Mouse (Mus musculus) midbrain, embryonic 11.5 days (tissue): ENCODE results near the gene Whamm. TPM values are rescaled to one million over a fixed set of nuclear protein-coding genes. Genes with fewer than 3 reads are reported as not detected.

Experiments
- ATAC-seq: fragments of 200-750 bp; cut with Nextera tagmentation; 2 replicates; pipeline ENCODE4 v1.8.0; 2017; ENCODE audit warnings: moderate TSS enrichment, moderate library complexity; ENCODE audit not compliant: low FRiP score
- DNase-seq: peaks from one replicate; pipeline ENCODE4 v3.0.0; 2015; ENCODE audit warnings: low spot score; ENCODE audit errors: missing footprints
- H3K27ac ChIP-seq: fragments of 300-500 bp; sonication (generic); 2 replicates; pipeline ENCODE4 v1.5.1; 2014; ENCODE audit warnings: low read depth, low read length
- H3K27me3 ChIP-seq: fragments of 300-500 bp; sonication (generic); 2 replicates; pipeline ENCODE4 v1.6.1; 2014; ENCODE audit warnings: mild to moderate bottlenecking, low read length, moderate library complexity, mixed read lengths; ENCODE audit not compliant: control insufficient read depth, insufficient read depth
- H3K36me3 ChIP-seq: fragments of 300-500 bp; sonication (generic); 2 replicates; pipeline ENCODE4 v1.6.1; 2014; ENCODE audit warnings: mild to moderate bottlenecking, low read length, moderate library complexity, mixed read lengths; ENCODE audit not compliant: control insufficient read depth, insufficient read depth
- H3K4me1 ChIP-seq: fragments of 300-500 bp; sonication (generic); 2 replicates; pipeline ENCODE4 v1.6.1; 2014; ENCODE audit warnings: low read length; ENCODE audit not compliant: control insufficient read depth, insufficient read depth
- H3K4me2 ChIP-seq: fragments of 300-500 bp; sonication (generic); 2 replicates; pipeline ENCODE4 v1.6.1; 2014; ENCODE audit warnings: mild to moderate bottlenecking, moderate library complexity
- H3K4me3 ChIP-seq: fragments of 300-500 bp; sonication (generic); 2 replicates; pipeline ENCODE4 v1.5.1; 2014; ENCODE audit warnings: low read depth, low read length
- H3K9ac ChIP-seq: fragments of 300-500 bp; sonication (generic); 2 replicates; pipeline ENCODE4 v1.6.1; 2014; ENCODE audit warnings: low read length
- H3K9me3 ChIP-seq: fragments of 300-500 bp; sonication (generic); 2 replicates; pipeline ENCODE4 v1.6.1; 2016; ENCODE audit warnings: low read length; ENCODE audit not compliant: control insufficient read depth
- WGBS: fragments of 180-500 bp; shearing (Covaris S2); extraction: QIAGEN DNeasy Blood & Tissue Kit; methylation state at CpG from one replicate; pipeline ENCODE4 v1.1.7; 2014; 5-methylcytosine and 5-hydroxymethylcytosine counted together
- polyA plus RNA-seq: library from polyadenylated mRNA; unstranded; fragments of >200 nt; fragmentation: Nextera tagmentation; extraction: Ambion mirVana; gene quantifications from 2 replicates; pipeline ENCODE4 v1.2.1, GENCODE M21; 2014

The Whamm gene
- polyA plus RNA-seq, 1 experiment from 2014 or later = 5.7 TPM

DNA sequence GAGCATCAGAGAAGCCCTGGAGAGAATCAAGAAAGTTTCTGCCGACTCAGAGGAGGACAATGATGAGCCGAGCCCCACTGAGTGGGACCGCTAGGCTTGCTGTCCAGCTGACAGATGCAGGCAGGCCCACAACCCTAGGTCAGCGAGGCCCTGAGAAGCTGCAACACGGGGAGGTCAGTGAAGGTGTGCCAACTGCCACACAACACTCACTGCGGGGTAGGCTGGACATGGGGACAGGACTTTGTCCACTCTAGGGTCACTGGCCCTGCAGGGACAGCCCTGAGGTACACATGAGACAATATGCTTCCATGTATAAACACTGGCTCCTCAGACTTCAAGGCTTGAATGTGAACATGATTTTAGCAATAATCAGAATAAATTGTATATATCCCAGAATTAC lies 25.0 kb downstream of the Whamm start:
- DNase-seq = no peak
- peaks cover 5% of the 10 kb centered on the region; the same call in 1 of the 2 replicates for H3K36me3 ChIP-seq
- H3K9me3 ChIP-seq = no peaks in the 10 kb centered on the region

DNA sequence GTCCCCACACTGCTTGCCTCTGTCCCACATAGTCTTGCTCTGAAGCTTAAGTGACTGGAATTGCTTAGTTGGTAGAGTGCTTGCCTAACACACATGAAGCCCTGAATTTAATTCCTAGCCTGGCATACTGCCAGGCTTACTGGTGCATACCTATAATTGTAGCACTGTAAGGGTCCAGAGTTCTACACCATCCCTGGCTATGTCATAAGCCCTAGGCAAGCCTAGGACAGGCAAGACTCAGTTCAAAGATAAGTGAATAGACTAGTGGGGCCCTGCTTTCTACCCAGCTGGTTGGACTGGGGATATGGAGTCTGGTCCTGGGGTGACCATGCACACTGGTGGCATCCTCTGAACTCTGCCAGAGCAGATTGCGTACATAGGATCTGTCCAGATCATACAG lies 26.6 kb downstream of the Whamm start:
- no peaks in the 10 kb centered on the region for H3K4me1 ChIP-seq
- no peak overlapping the region for H3K4me3 ChIP-seq
- H3K4me2 ChIP-seq = no peak overlapping the region
- WGBS = 100% methylated on average over 1 of the region's 1 CpGs
- no peaks in the 10 kb centered on the region for H3K9me3 ChIP-seq
- no peaks in the 10 kb centered on the region for H3K27me3 ChIP-seq
- ATAC-seq (no peak), DNase-seq (no peak)
- H3K9ac ChIP-seq = no peak overlapping the region
- H3K36me3 ChIP-seq = peaks cover 5% of the 10 kb centered on the region; the same call in 1 of the 2 replicates
- no peak overlapping the region for H3K27ac ChIP-seq

More for the DNA sequence above, 25.0 kb downstream of the Whamm start:
- H3K4me3 ChIP-seq = no peak overlapping the region
- H3K27me3 ChIP-seq = no peaks in the 10 kb centered on the region
- 84% methylated on average over 6 of the region's 6 CpGs for WGBS
- H3K27ac ChIP-seq = no peak overlapping the region
- no peak for ATAC-seq
- H3K4me2 ChIP-seq = no peak overlapping the region
- no peak overlapping the region for H3K9ac ChIP-seq
- no peaks in the 10 kb centered on the region for H3K4me1 ChIP-seq

DNA sequence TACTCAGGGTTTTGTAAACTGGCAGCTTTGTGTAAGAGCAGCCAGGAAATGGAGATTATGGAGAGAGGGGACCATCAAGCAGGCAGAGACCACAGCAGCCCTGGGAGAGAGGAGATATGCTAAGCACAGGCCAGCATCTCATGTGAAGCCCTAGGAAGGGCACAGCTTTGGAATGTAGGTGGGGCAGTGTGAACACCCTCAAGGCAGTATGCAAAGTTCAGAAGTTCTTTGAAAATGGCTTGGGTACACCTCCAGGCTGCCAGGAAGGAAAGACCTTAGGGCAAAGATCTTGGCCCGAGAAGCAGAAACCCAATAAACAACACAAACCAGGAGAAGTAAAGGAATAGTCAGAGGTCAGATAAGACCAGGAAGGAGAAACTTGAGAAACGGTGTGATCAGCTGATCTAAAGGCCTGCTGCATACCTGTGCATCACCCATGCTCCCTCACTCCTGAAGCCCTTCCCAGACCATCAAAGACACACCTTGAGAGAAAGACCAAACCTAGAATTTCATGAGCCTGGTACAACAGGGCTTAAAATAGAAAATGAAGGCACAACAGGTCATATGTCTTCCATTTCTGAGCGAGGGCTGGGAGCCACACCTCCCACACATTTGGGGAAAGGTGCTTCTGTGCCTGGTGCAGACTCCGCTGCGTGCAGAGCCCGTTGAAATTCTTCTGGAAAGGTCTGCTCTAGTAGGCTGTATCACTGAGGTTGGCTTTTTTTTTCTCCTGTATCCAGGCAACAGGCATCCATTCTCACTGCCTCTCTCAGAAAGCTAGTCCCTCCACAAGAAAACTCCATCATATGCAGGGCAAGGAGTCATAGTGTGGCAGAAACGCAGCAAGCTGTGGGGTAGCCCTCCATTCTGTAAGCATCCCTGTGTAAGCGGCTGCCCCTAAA lies 28.6 kb downstream of the Whamm start:
- no peak overlapping the region for H3K9ac ChIP-seq
- no peak for ATAC-seq
- H3K4me1 ChIP-seq = no peaks in the 10 kb centered on the region
- H3K9me3 ChIP-seq = no peaks in the 10 kb centered on the region
- H3K27ac ChIP-seq = no peak overlapping the region
- 79% methylated on average over 8 of the region's 8 CpGs for WGBS
- H3K4me3 ChIP-seq = no peak overlapping the region
- no peak overlapping the region for H3K4me2 ChIP-seq
- H3K27me3 ChIP-seq = no peaks in the 10 kb centered on the region
- peak; percentile 21 for DNase-seq
- H3K36me3 ChIP-seq = peaks cover 5% of the 10 kb centered on the region; the same call in 1 of the 2 replicates

DNA sequence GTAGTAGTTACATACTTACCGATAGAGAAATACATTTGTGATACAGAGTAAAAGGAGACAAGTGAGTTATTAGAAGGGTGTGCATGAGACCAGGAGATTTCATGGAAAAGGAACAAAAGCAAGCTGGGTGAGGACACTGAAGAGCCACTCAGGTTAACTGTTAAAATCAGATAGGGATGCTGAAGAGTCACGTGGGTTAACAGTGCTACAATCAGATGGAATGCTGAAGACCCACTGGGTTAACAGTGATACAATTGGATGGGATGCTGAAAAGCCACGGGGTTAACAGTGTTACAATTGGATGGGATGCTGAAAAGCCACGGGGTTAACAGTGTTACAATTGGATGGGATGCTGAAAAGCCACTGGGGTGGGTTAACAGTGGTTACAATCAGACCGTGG lies 33.9 kb downstream of the Whamm start:
- Histone ChIP-seq H3K9me3 (no peaks in the 10 kb centered on the region), H3K4me1 (no peaks in the 10 kb centered on the region), H3K36me3 (no peaks in the 10 kb centered on the region), H3K9ac (no peak overlapping the region), H3K4me2 (no peak overlapping the region), H3K27ac (no peak overlapping the region), H3K4me3 (no peak overlapping the region), H3K27me3 (no peaks in the 10 kb centered on the region)
- DNase-seq (peak; percentile 61), ATAC-seq (no peak)
- 81% methylated on average over 5 of the region's 5 CpGs for WGBS

DNA sequence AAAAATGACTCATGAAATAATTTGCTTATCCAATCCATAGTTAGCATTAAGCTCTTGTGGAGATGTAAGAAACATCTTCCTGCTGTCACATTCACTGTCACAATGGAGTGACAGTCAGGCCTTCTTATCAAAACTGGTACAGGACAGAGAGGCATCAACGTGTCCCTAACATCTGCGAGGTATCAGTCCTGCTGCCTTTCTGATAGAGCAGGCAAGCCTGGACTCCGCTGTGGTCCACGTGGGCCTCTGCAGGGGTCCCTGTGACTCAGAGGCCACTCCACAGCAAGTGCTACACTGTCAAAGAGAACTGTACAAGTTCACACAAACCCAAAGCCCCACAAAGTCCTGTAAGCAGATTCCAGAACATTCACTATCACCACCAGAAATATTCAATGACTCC lies 34.4 kb downstream of the Whamm start:
- Histone ChIP-seq H3K4me2 (no peak overlapping the region), H3K4me3 (no peak overlapping the region), H3K9ac (no peak overlapping the region), H3K36me3 (no peaks in the 10 kb centered on the region), H3K27me3 (no peaks in the 10 kb centered on the region), H3K4me1 (no peaks in the 10 kb centered on the region), H3K9me3 (no peaks in the 10 kb centered on the region), H3K27ac (no peak overlapping the region)
- 79% methylated on average over 4 of the region's 4 CpGs for WGBS
- DNase-seq (peak; percentile 26), ATAC-seq (no peak)

DNA sequence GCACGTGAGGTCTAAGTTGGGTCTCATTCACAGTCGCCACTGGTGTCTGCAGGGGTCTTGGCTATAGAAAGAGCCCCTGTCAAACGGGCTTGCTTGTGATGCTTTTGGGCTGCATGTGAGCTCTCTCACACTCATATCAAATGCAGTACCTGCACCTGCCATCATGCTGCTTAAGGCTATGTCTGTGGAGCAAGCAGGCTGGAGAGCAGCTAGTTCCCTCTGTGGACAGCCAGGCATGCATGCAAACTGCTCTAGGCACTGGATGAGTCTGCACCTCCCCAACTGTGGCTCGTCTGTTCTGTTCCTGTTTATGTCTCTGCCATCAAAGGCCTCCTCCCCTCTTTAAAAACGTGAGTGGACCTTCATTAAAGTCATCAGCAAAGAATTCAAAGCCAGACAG lies 35.4 kb downstream of the Whamm start:
- Histone ChIP-seq H3K9ac (no peak overlapping the region), H3K36me3 (no peaks in the 10 kb centered on the region), H3K9me3 (no peaks in the 10 kb centered on the region), H3K27me3 (no peaks in the 10 kb centered on the region), H3K4me3 (no peak overlapping the region), H3K4me1 (no peaks in the 10 kb centered on the region), H3K27ac (no peak overlapping the region), H3K4me2 (no peak overlapping the region)
- ATAC-seq = no peak
- no peak for DNase-seq
- WGBS = 70% methylated on average over 5 of the region's 5 CpGs

DNA sequence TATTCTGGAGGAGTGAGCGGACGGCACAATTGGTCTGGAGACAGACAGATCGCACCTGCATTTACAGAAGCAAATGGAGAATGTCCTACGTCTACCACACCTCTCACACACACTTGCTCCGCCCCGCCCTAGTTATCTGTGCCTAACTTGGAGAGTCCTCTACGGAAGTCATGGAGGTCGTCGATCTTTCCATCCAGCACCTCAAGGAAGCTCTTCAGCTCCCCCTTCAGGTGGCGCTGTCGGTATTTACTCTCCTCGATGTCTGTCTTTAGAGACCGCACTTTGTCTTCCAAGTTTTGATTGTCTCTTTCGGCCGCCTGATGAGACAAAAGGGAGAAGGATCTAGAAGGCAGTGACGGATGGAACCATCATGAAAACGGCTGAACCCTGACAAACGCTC lies 39.1 kb downstream of the Whamm start:
- H3K9me3 ChIP-seq = no peaks in the 10 kb centered on the region
- no peak overlapping the region for H3K4me3 ChIP-seq
- ATAC-seq = no peak
- peak; percentile 81 for DNase-seq
- no peak overlapping the region for H3K9ac ChIP-seq
- H3K36me3 ChIP-seq = no peaks in the 10 kb centered on the region
- 63% methylated on average over 18 of the region's 18 CpGs for WGBS
- H3K27ac ChIP-seq = no peak overlapping the region
- no peaks in the 10 kb centered on the region for H3K4me1 ChIP-seq
- H3K4me2 ChIP-seq = no peak overlapping the region
- H3K27me3 ChIP-seq = no peaks in the 10 kb centered on the region

DNA sequence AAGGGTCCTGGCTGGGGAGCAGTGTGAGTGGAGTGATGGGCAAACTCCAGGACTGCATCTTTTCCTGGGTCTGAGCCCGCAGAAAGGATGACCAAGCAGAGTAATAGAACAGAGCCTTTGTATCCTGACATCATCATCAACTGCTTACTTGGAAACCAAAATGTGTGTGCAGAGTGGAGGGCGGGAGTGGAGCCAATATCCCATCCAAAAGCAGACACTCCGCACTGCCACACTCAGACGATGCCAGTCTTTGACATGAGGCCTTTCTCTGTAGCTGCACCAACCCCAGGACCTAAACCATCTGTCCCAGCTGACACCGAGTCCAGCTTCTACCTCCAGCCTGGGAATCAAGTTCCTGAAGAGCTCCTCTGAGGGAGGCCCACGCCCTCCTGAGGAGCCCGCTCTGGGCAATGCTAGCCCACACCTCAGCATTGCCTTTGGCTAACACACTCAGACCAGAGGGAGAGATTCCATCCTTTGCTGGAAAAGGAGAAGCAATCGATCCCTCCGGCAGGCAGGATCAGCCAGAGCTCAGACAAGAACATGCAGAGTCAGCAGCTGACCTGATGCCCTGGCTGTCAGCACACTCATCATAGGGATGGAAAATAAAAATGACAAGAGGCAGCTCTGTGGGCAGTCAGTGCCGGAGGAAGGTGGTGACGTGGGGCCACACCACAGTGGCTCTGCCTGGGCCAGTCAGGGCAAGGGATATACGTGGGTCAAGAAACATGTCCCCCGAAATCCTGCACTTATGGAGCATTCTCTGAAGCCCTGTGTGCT lies 42.0 kb downstream of the Whamm start:
- H3K27me3 ChIP-seq = no peaks in the 10 kb centered on the region
- WGBS = 90% methylated on average over 13 of the region's 13 CpGs
- DNase-seq (no peak), ATAC-seq (no peak)
- H3K27ac ChIP-seq = no peak overlapping the region
- H3K9ac ChIP-seq = no peak overlapping the region
- no peaks in the 10 kb centered on the region for H3K36me3 ChIP-seq
- H3K9me3 ChIP-seq = no peaks in the 10 kb centered on the region
- H3K4me2 ChIP-seq = no peak overlapping the region
- no peaks in the 10 kb centered on the region for H3K4me1 ChIP-seq
- H3K4me3 ChIP-seq = no peak overlapping the region

DNA sequence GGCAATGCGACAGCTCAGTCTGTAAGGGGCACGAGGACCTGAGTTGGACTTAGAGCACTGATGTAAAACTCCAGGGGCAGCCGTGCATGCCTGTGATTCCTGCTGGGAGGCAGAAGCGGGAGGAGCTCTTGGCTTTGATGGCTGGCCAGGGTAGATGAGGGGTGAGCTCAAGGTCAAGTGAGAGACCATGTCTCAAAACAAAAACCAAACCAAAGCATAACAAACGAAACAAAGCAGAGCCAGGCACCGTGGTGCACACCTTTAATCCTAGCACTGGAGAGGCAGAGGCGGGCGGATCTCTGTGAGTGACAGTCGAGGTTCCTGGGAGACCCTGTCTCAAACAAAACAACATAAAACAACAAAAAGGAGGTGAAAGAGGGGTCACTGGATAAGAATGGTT lies 44.0 kb downstream of the Whamm start:
- Histone ChIP-seq H3K9me3 (no peaks in the 10 kb centered on the region), H3K4me3 (no peak overlapping the region)
- no peak for ATAC-seq

More for the DNA sequence above, 44.0 kb downstream of the Whamm start:
- WGBS = 69% methylated on average over 9 of the region's 9 CpGs
- DNase-seq = no peak
- Histone ChIP-seq H3K4me2 (no peak overlapping the region), H3K27ac (no peak overlapping the region), H3K36me3 (no peaks in the 10 kb centered on the region), H3K27me3 (no peaks in the 10 kb centered on the region), H3K4me1 (no peaks in the 10 kb centered on the region), H3K9ac (no peak overlapping the region)
